Mouse (Mus musculus): ENCODE measurements around the gene Ghrl. TPM values are rescaled to one million over a fixed set of nuclear protein-coding genes. Genes with fewer than 3 reads are reported as not detected.
A peak's percentile ranks its signal among the peaks of the same experiment; 100 is the strongest.

Gene Ghrl
- polyA plus RNA-seq, 1 experiment from 2014 or later = 139 TPM

GRCm38 (mm10) chr6:113743111-113743510, 23.4 kb upstream of the Ghrl start:
- Histone ChIP-seq H3K4me2 (replicated peaks; ENCODE audit: low read depth) (no peak overlapping the region), H3K27me3 (replicated peaks; ENCODE audit: control insufficient read depth, insufficient read depth, low read length) (peaks cover 3% of the 10 kb centered on the region; the same call in 1 of the 2 replicates), H3K36me3 (ENCODE audit: control insufficient read depth, insufficient read depth) (no peaks in the 10 kb centered on the region), H3K27ac (ENCODE audit: low read depth, low read length) (no peak overlapping the region), H3K4me3 (ENCODE audit: low read depth, low read length) (no peak overlapping the region), H3K4me1 (replicated peaks; ENCODE audit: control insufficient read depth, insufficient read depth, low read length) (peaks cover 2% of the 10 kb centered on the region; the same call in 1 of the 2 replicates), H3K9ac (ENCODE audit: low read depth, low read length) (no peak overlapping the region), H3K9me3 (ENCODE audit: control insufficient read depth) (no peaks in the 10 kb centered on the region)
- TF ChIP-seq CTCF (IDR thresholded peaks at IDR 0.05; ENCODE audit: low read depth) = no peak
- WGBS = 48% methylated on average over 1 of the region's 1 CpGs
- ATAC-seq = no peak

- Histone ChIP-seq H3K9me3 (ENCODE audit: control insufficient read depth) (no peaks in the 10 kb centered on the region), H3K9ac (ENCODE audit: low read depth, low read length) (no peak overlapping the region), H3K4me1 (replicated peaks; ENCODE audit: control insufficient read depth, insufficient read depth, low read length) (peaks cover 2% of the 10 kb centered on the region; the same call in 1 of the 2 replicates), H3K4me3 (ENCODE audit: low read depth, low read length) (no peak overlapping the region), H3K36me3 (ENCODE audit: control insufficient read depth, insufficient read depth) (0 out of 2 replicates have a peak, but pooled peaks cover under 1% of the 10 kb centered on the region), H3K27me3 (replicated peaks; ENCODE audit: control insufficient read depth, insufficient read depth, low read length) (no peaks in the 10 kb centered on the region), H3K4me2 (replicated peaks; ENCODE audit: low read depth) (no peak overlapping the region), H3K27ac (ENCODE audit: low read depth, low read length) (no peak overlapping the region)
- ATAC-seq = no peak
- 91% methylated on average over 1 of the region's 1 CpGs for WGBS
- no peak for TF ChIP-seq CTCF (IDR thresholded peaks at IDR 0.05; ENCODE audit: low read depth)
Observed at GRCm38 (mm10) chr6:113742321-113742720, 22.6 kb upstream of the Ghrl start.

- H3K4me2 ChIP-seq (replicated peaks; ENCODE audit: low read depth) = no peak overlapping the region
- peaks cover 4% of the 10 kb centered on the region; the same call in 1 of the 2 replicates for H3K4me1 ChIP-seq (replicated peaks; ENCODE audit: control insufficient read depth, insufficient read depth, low read length)
- no peak overlapping the region for H3K9ac ChIP-seq (ENCODE audit: low read depth, low read length)
- H3K27ac ChIP-seq (ENCODE audit: low read depth, low read length) = no peak overlapping the region
- 77% methylated on average over 2 of the region's 2 CpGs for WGBS
- no peak for ATAC-seq
- TF ChIP-seq CTCF (IDR thresholded peaks at IDR 0.05; ENCODE audit: low read depth) = no peak
- H3K9me3 ChIP-seq (ENCODE audit: control insufficient read depth) = no peaks in the 10 kb centered on the region
- H3K36me3 ChIP-seq (ENCODE audit: control insufficient read depth, insufficient read depth) = peaks cover 7% of the 10 kb centered on the region
- H3K4me3 ChIP-seq (ENCODE audit: low read depth, low read length) = no peak overlapping the region
- no peaks in the 10 kb centered on the region for H3K27me3 ChIP-seq (replicated peaks; ENCODE audit: control insufficient read depth, insufficient read depth, low read length)
Observed at GRCm38 (mm10) chr6:113741425-113741824, 21.7 kb upstream of the Ghrl start.

- peak within 1 kb of the TSS; percentile 94 for H3K9ac ChIP-seq (ENCODE audit: low read depth, low read length)
- H3K9me3 ChIP-seq (ENCODE audit: control insufficient read depth) = no peaks in the 10 kb centered on the region
- ATAC-seq = peak; percentile 37; the same call in 1 of the 2 replicates
- TF ChIP-seq CTCF (IDR thresholded peaks at IDR 0.05; ENCODE audit: low read depth) = no peak
- 6% methylated on average over 41 of the region's 41 CpGs for WGBS
- H3K27me3 ChIP-seq (replicated peaks; ENCODE audit: control insufficient read depth, insufficient read depth, low read length) = no peaks in the 10 kb centered on the region
- H3K4me3 ChIP-seq (ENCODE audit: low read depth, low read length) = peak within 1 kb of the TSS; percentile 79
- peak within 1 kb of the TSS; percentile 70 for H3K27ac ChIP-seq (ENCODE audit: low read depth, low read length)
- H3K36me3 ChIP-seq (ENCODE audit: control insufficient read depth, insufficient read depth) = peaks cover 16% of the 10 kb centered on the region
- peaks cover 7% of the 10 kb centered on the region; the same call in 1 of the 2 replicates for H3K4me1 ChIP-seq (replicated peaks; ENCODE audit: control insufficient read depth, insufficient read depth, low read length)
- peak within 1 kb of the TSS; percentile 84 for H3K4me2 ChIP-seq (replicated peaks; ENCODE audit: low read depth)
Observed at GRCm38 (mm10) chr6:113740236-113741217, 20.8 kb upstream of the Ghrl start, which contains the start of gene Sec13. Gene Sec13 (minus strand): TSS chr6:113740743.

- peaks cover 7% of the 10 kb centered on the region; the same call in 1 of the 2 replicates for H3K4me1 ChIP-seq (replicated peaks; ENCODE audit: control insufficient read depth, insufficient read depth, low read length)
- WGBS = 54% methylated on average over 9 of the region's 9 CpGs
- TF ChIP-seq CTCF (IDR thresholded peaks at IDR 0.05; ENCODE audit: low read depth) = no peak
- peak; percentile 94 for ATAC-seq
- H3K36me3 ChIP-seq (ENCODE audit: control insufficient read depth, insufficient read depth) = peaks cover 45% of the 10 kb centered on the region
- H3K4me2 ChIP-seq (replicated peaks; ENCODE audit: low read depth) = peak overlapping the region; percentile 84
- peak overlapping the region; percentile 22; the same call in 1 of the 2 replicates for H3K9ac ChIP-seq (ENCODE audit: low read depth, low read length)
- peak overlapping the region; percentile 92 for H3K27ac ChIP-seq (ENCODE audit: low read depth, low read length)
- no peak overlapping the region for H3K4me3 ChIP-seq (ENCODE audit: low read depth, low read length)
- H3K27me3 ChIP-seq (replicated peaks; ENCODE audit: control insufficient read depth, insufficient read depth, low read length) = no peaks in the 10 kb centered on the region
- H3K9me3 ChIP-seq (ENCODE audit: control insufficient read depth) = no peaks in the 10 kb centered on the region
Observed at GRCm38 (mm10) chr6:113737318-113738046, 17.8 kb upstream of the Ghrl start.

- Histone ChIP-seq H3K27ac (ENCODE audit: low read depth, low read length) (no peak overlapping the region), H3K9ac (ENCODE audit: low read depth, low read length) (no peak overlapping the region), H3K4me2 (replicated peaks; ENCODE audit: low read depth) (no peak overlapping the region), H3K36me3 (ENCODE audit: control insufficient read depth, insufficient read depth) (peaks cover 97% of the 10 kb centered on the region), H3K9me3 (ENCODE audit: control insufficient read depth) (no peaks in the 10 kb centered on the region), H3K27me3 (replicated peaks; ENCODE audit: control insufficient read depth, insufficient read depth, low read length) (no peaks in the 10 kb centered on the region), H3K4me3 (ENCODE audit: low read depth, low read length) (no peak overlapping the region), H3K4me1 (replicated peaks; ENCODE audit: control insufficient read depth, insufficient read depth, low read length) (0 out of 2 replicates have a peak, but pooled peaks cover 2% of the 10 kb centered on the region)
- no peak for TF ChIP-seq CTCF (IDR thresholded peaks at IDR 0.05; ENCODE audit: low read depth)
- 83% methylated on average over 3 of the region's 3 CpGs for WGBS
- no peak for ATAC-seq
Observed at GRCm38 (mm10) chr6:113731296-113731695, 11.6 kb upstream of the Ghrl start.
